8 mouse cellular contexts compared by ENCODE assay signal in genomic region chr9:70543048-70543880, GRCm38 (mm10). TPM values are rescaled to one million over a fixed set of nuclear protein-coding genes. Genes with fewer than 3 reads are reported as not detected.
DNase-seq lines count a peak whose midpoint lies in the region; ATAC-seq and TF ChIP-seq lines count a peak whose summit lies in the region.

No protein-coding gene starts in this region.

- H3K27me3 ChIP-seq in heart, embryonic 10.5 days (ENCODE audit: insufficient read depth, poor library complexity, severe bottlenecking) = no peaks in the 10 kb centered on the region
- H3K27me3 ChIP-seq in C2C12 (ENCODE audit: control insufficient read depth, insufficient read depth, insufficient read length) = no peaks in the 10 kb centered on the region
- no peaks in the 10 kb centered on the region for H3K27me3 ChIP-seq in limb, embryonic 10.5 days (ENCODE audit: low read depth, poor library complexity, severe bottlenecking)
- H3K27me3 ChIP-seq in midbrain, embryonic 13.5 days = no peaks in the 10 kb centered on the region

- H3K4me3 ChIP-seq in heart, embryonic 10.5 days = peak overlapping the region; percentile 84
- H3K4me3 ChIP-seq in C2C12 (ENCODE audit: insufficient read depth, poor library complexity, severe bottlenecking) = peak overlapping the region; percentile 57
- peak overlapping the region; percentile 88 for H3K4me3 ChIP-seq in gastrocnemius, adult 2 months
- peak overlapping the region; percentile 95 for H3K4me3 ChIP-seq in limb, embryonic 10.5 days
- peak overlapping the region; percentile 89 for H3K4me3 ChIP-seq in midbrain, embryonic 13.5 days (replicated peaks)

- H3K79me2 ChIP-seq in C2C12 (ENCODE audit: control insufficient read depth, insufficient read depth) = peaks cover 54% of the 10 kb centered on the region

- intact Hi-C loops in heart, postnatal 10 days (cut with DNase I) = loop anchor here (2.0 kb wide), 1 partner anchor 40 kb away; the partner anchor contains the start of gene Rnf111
- intact Hi-C loops in gastrocnemius, adult 2 months (cut with DNase I) = loop anchor here (2.0 kb wide), 1 partner anchor 38 kb away; no protein-coding TSS in a partner anchor

- peak overlapping the region; percentile 95 for H3K9ac ChIP-seq in midbrain, embryonic 13.5 days (replicated peaks)

- H3K27ac ChIP-seq in heart, embryonic 10.5 days = peak overlapping the region; percentile 98
- peak overlapping the region; percentile 96 for H3K27ac ChIP-seq in gastrocnemius, adult 2 months
- H3K27ac ChIP-seq in limb, embryonic 10.5 days = peak overlapping the region; percentile 99
- peak overlapping the region; percentile 99 for H3K27ac ChIP-seq in midbrain, embryonic 13.5 days

- peak overlapping the region; percentile 84 for H3K4me2 ChIP-seq in midbrain, embryonic 13.5 days (replicated peaks)

- peak; percentile 88 for DNase-seq in heart, embryonic 10.5 days (ENCODE audit: low spot score)
- DNase-seq in heart, postnatal 10 days = no peak
- peak; percentile 71 for DNase-seq in brain, embryonic 14.5 days (ENCODE audit: low read depth)
- peak; percentile 75 for DNase-seq in gastrocnemius, adult 2 months
- peak; percentile 80 for DNase-seq in limb, embryonic 10.5 days (ENCODE audit: low spot score)
- DNase-seq in thymus, postnatal 4 days = peak; percentile 74

- H3K4me1 ChIP-seq in heart, embryonic 10.5 days = peaks cover 16% of the 10 kb centered on the region
- peaks cover 24% of the 10 kb centered on the region for H3K4me1 ChIP-seq in limb, embryonic 10.5 days
- peaks cover 41% of the 10 kb centered on the region for H3K4me1 ChIP-seq in midbrain, embryonic 13.5 days (replicated peaks)

- WGBS in heart, embryonic 10.5 days = 2% methylated on average over 64 of the region's 64 CpGs
- WGBS in limb, embryonic 10.5 days = 2% methylated on average over 63 of the region's 64 CpGs
- 1% methylated on average over 63 of the region's 64 CpGs for WGBS in midbrain, embryonic 13.5 days

- H3K36me3 ChIP-seq in heart, embryonic 10.5 days = peaks cover 4% of the 10 kb centered on the region; the same call in 1 of the 2 replicates
- H3K36me3 ChIP-seq in C2C12 (ENCODE audit: control insufficient read depth, insufficient read depth) = peaks cover 15% of the 10 kb centered on the region
- H3K36me3 ChIP-seq in limb, embryonic 10.5 days = peaks cover 14% of the 10 kb centered on the region
- H3K36me3 ChIP-seq in midbrain, embryonic 13.5 days = no peaks in the 10 kb centered on the region

- no peak for TF ChIP-seq POLR2A in brain, embryonic 14.5 days (IDR thresholded peaks at IDR 0.05; ENCODE audit: borderline replicate concordance, extremely low read depth, insufficient read depth, insufficient read length, poor library complexity, severe bottlenecking)

- no peak for TF ChIP-seq CTCF in C2C12 (IDR thresholded peaks at IDR 0.05; ENCODE audit: control insufficient read depth, insufficient read depth, insufficient read length)
- TF ChIP-seq CTCF in brain, embryonic 14.5 days (IDR thresholded peaks at IDR 0.05; ENCODE audit: borderline replicate concordance, extremely low read depth, insufficient read depth, insufficient read length) = no peak
- no peak for TF ChIP-seq CTCF in gastrocnemius, adult 2 months (IDR thresholded peaks at IDR 0.05)

- ATAC-seq in midbrain, embryonic 13.5 days = peak; percentile 80

- no peaks in the 10 kb centered on the region for H3K9me3 ChIP-seq in heart, embryonic 10.5 days
- no peaks in the 10 kb centered on the region for H3K9me3 ChIP-seq in limb, embryonic 10.5 days (replicated peaks)
- H3K9me3 ChIP-seq in midbrain, embryonic 13.5 days = no peaks in the 10 kb centered on the region

- H3K79me3 ChIP-seq in C2C12 (ENCODE audit: low read depth) = peaks cover 45% of the 10 kb centered on the region

- H3ac ChIP-seq in C2C12 (ENCODE audit: control insufficient read depth, insufficient read length, low read depth) = peak overlapping the region; percentile 91

TF ChIP-seq in C2C12, 6 proteins besides CTCF, POLR2A, EP300 and RAD21:
- TF ChIP-seq CEBPB (IDR thresholded peaks at IDR 0.05; ENCODE audit: low read depth) (no peak), MYOD1 (IDR thresholded peaks at IDR 0.05; ENCODE audit: control insufficient read depth, insufficient read length, low read depth) (no peak), FOSL1 (IDR thresholded peaks at IDR 0.05; ENCODE audit: insufficient read depth, low read length, poor library complexity, severe bottlenecking) (no peak), USF1 (IDR thresholded peaks at IDR 0.05; ENCODE audit: low read depth) (no peak), MYOG (IDR thresholded peaks at IDR 0.05; ENCODE audit: control insufficient read depth, extremely low read depth, insufficient read length) (no peak), MAX (IDR thresholded peaks at IDR 0.05) (no peak)
TF ChIP-seq in C2C12: peak in this region for 0.

RNA-seq across cellular contexts. Expression of gene Sltm, which starts 0.7 kb away (rescaled TPM):
- polyA plus RNA-seq in heart, embryonic 10.5 days (2016; fragmentation: Nextera tagmentation; extraction: Ambion mirVana) = 37.5 and 55.3 TPM in 2 replicates
- total RNA-seq in heart, postnatal 10 days (2021) = 10 to 100 TPM; 30.7 to 30.8 TPM
- 11.3 TPM for polyA plus RNA-seq in C2C12 (2012; fragmentation: generic; extraction: Trizol)
- polyA plus RNA-seq in brain, embryonic 14.5 days (2012; rRNA removed) = 45.4 and 58.8 TPM in 2 replicates
- total RNA-seq in gastrocnemius, adult 2 months (2021) = 10 to 100 TPM; 16.9 to 20.9 TPM
- 55.1 and 61.0 TPM in 2 replicates for polyA plus RNA-seq in limb, embryonic 10.5 days (2016; fragmentation: Nextera tagmentation; extraction: Ambion mirVana)
- polyA plus RNA-seq in midbrain, embryonic 13.5 days (2015; fragmentation: Nextera tagmentation; extraction: Ambion mirVana) = 70.5 and 73.7 TPM in 2 replicates

RNA-seq across cellular contexts. Expression of gene Rnf111, which starts 39.7 kb away (rescaled TPM):
- polyA plus RNA-seq in heart, embryonic 10.5 days (2016; fragmentation: Nextera tagmentation; extraction: Ambion mirVana) = 25.5 and 31.7 TPM in 2 replicates
- total RNA-seq in heart, postnatal 10 days (2021) = 10 to 100 TPM; 29.8 to 33.2 TPM
- 10.4 TPM for polyA plus RNA-seq in C2C12 (2012; fragmentation: generic; extraction: Trizol)
- polyA plus RNA-seq in brain, embryonic 14.5 days (2012; rRNA removed) = 55.2 and 57.9 TPM in 2 replicates
- total RNA-seq in gastrocnemius, adult 2 months (2021) = 10 to 100 TPM; 13.3 to 14.0 TPM
- 27.5 and 29.9 TPM in 2 replicates for polyA plus RNA-seq in limb, embryonic 10.5 days (2016; fragmentation: Nextera tagmentation; extraction: Ambion mirVana)
- polyA plus RNA-seq in midbrain, embryonic 13.5 days (2015; fragmentation: Nextera tagmentation; extraction: Ambion mirVana) = 40.3 and 40.9 TPM in 2 replicates

Comparison
In these comparisons a context has a peak if more than half of its experiments do, and no peak if none do; other contexts are left out.
1. DNase-seq: peak in heart, embryonic 10.5 days (single experiment), brain, embryonic 14.5 days (single experiment), gastrocnemius, adult 2 months (single experiment), limb, embryonic 10.5 days (single experiment) and thymus, postnatal 4 days (single experiment); none in heart, postnatal 10 days (0 of 2).
2. Peak in every context shown above with its lines, with median percentiles within 50 percentile points of each other: H3K27ac ChIP-seq and H3K4me3 ChIP-seq.